Mouse (Mus musculus) heart, embryonic 15.5 days (tissue): Measurements from ENCODE around the gene Lingo1. TPM values are rescaled to one million over a fixed set of nuclear protein-coding genes. Genes with fewer than 3 reads are reported as not detected.
A peak's percentile ranks its signal among the peaks of the same experiment; 100 is the strongest.

Source experiments
- ATAC-seq: fragments of 200-750 bp; cut with Nextera tagmentation; replicated peaks from 2 replicates; pipeline ENCODE4 v1.8.0; 2017; ENCODE audit warnings: low read depth, moderate TSS enrichment; ENCODE audit not compliant: insufficient number of reproducible peaks, insufficient read depth, low FRiP score
- H3K27ac ChIP-seq: fragments of 300-500 bp; sonication (generic); 2 replicates; pipeline ENCODE4 v1.5.1; 2015; ENCODE audit warnings: mild to moderate bottlenecking, inconsistent platforms
- H3K27me3 ChIP-seq: fragments of 300-500 bp; sonication (generic); 2 replicates; pipeline ENCODE4 v1.6.1; 2015; ENCODE audit warnings: inconsistent platforms
- H3K36me3 ChIP-seq: fragments of 300-500 bp; sonication (generic); 2 replicates; pipeline ENCODE4 v1.6.1; 2015; ENCODE audit warnings: mild to moderate bottlenecking, inconsistent platforms
- H3K4me1 ChIP-seq: fragments of 300-500 bp; sonication (generic); replicated peaks from 2 replicates; pipeline ENCODE4 v1.6.1; 2015; ENCODE audit warnings: inconsistent platforms
- H3K4me2 ChIP-seq: fragments of 300-500 bp; sonication (generic); 2 replicates; pipeline ENCODE4 v1.6.1; 2015; ENCODE audit warnings: inconsistent platforms, mild to moderate bottlenecking, moderate library complexity
- H3K4me3 ChIP-seq: fragments of 300-500 bp; sonication (generic); 2 replicates; pipeline ENCODE4 v1.5.1; 2015; ENCODE audit warnings: mild to moderate bottlenecking, inconsistent platforms
- H3K9ac ChIP-seq: fragments of 300-500 bp; sonication (generic); 2 replicates; pipeline ENCODE4 v1.6.1; 2015; ENCODE audit warnings: mild to moderate bottlenecking, inconsistent platforms
- H3K9me3 ChIP-seq: fragments of 300-500 bp; sonication (generic); replicated peaks from 2 replicates; pipeline ENCODE4 v1.6.1; 2016; ENCODE audit warnings: inconsistent platforms
- WGBS: fragments of 180-500 bp; shearing (Covaris S2); methylation state at CpG from one replicate; pipeline ENCODE4 v1.1.7; 2015; ENCODE audit warnings: mixed read lengths; 5-methylcytosine and 5-hydroxymethylcytosine counted together
- polyA plus RNA-seq: library from polyadenylated mRNA; unstranded; fragments of >200 nt; fragmentation: Nextera tagmentation; extraction: Ambion mirVana; gene quantifications from 2 replicates; pipeline ENCODE4 v1.2.1, GENCODE M21; 2015

Lingo1 gene
- polyA plus RNA-seq, 1 experiment from 2014 or later = 2.3 TPM

GRCm38 (mm10) chr9:56627295-56627694, 169.0 kb downstream of the Lingo1 start:
- H3K4me2 ChIP-seq = no peak overlapping the region
- no peaks in the 10 kb centered on the region for H3K9me3 ChIP-seq
- peaks cover 44% of the 10 kb centered on the region for H3K4me1 ChIP-seq
- peaks cover 51% of the 10 kb centered on the region for H3K27me3 ChIP-seq
- H3K27ac ChIP-seq = no peak overlapping the region
- no peak for ATAC-seq
- 64% methylated on average over 4 of the region's 4 CpGs for WGBS
- H3K9ac ChIP-seq = no peak overlapping the region
- H3K36me3 ChIP-seq = no peaks in the 10 kb centered on the region
- no peak overlapping the region for H3K4me3 ChIP-seq

GRCm38 (mm10) chr9:56624923-56625322, 171.3 kb downstream of the Lingo1 start:
- Histone ChIP-seq H3K4me1 (peaks cover 34% of the 10 kb centered on the region), H3K4me2 (no peak overlapping the region), H3K4me3 (no peak overlapping the region), H3K27me3 (peaks cover 69% of the 10 kb centered on the region), H3K27ac (no peak overlapping the region), H3K9ac (no peak overlapping the region; the same call in 1 of the 2 replicates), H3K9me3 (no peaks in the 10 kb centered on the region), H3K36me3 (no peaks in the 10 kb centered on the region)
- ATAC-seq = no peak
- WGBS = 47% methylated on average over 2 of the region's 2 CpGs

GRCm38 (mm10) chr9:56623361-56623760, 172.9 kb downstream of the Lingo1 start:
- Histone ChIP-seq H3K36me3 (no peaks in the 10 kb centered on the region), H3K9me3 (no peaks in the 10 kb centered on the region), H3K4me3 (no peak overlapping the region), H3K9ac (no peak overlapping the region), H3K4me2 (no peak overlapping the region), H3K4me1 (peaks cover 23% of the 10 kb centered on the region), H3K27ac (no peak overlapping the region), H3K27me3 (peaks cover 81% of the 10 kb centered on the region)
- WGBS = 90% methylated on average over 11 of the region's 11 CpGs
- ATAC-seq = no peak

- H3K9ac ChIP-seq = no peak overlapping the region
- no peak overlapping the region for H3K4me3 ChIP-seq
- H3K27ac ChIP-seq = no peak overlapping the region
- H3K27me3 ChIP-seq = peaks cover 77% of the 10 kb centered on the region
- WGBS = 78% methylated on average over 7 of the region's 7 CpGs
- H3K36me3 ChIP-seq = no peaks in the 10 kb centered on the region
- H3K4me2 ChIP-seq = no peak overlapping the region
- peaks cover 23% of the 10 kb centered on the region for H3K4me1 ChIP-seq
- no peaks in the 10 kb centered on the region for H3K9me3 ChIP-seq
- no peak for ATAC-seq
Observed at GRCm38 (mm10) chr9:56622761-56623160, 173.5 kb downstream of the Lingo1 start.

DNA sequence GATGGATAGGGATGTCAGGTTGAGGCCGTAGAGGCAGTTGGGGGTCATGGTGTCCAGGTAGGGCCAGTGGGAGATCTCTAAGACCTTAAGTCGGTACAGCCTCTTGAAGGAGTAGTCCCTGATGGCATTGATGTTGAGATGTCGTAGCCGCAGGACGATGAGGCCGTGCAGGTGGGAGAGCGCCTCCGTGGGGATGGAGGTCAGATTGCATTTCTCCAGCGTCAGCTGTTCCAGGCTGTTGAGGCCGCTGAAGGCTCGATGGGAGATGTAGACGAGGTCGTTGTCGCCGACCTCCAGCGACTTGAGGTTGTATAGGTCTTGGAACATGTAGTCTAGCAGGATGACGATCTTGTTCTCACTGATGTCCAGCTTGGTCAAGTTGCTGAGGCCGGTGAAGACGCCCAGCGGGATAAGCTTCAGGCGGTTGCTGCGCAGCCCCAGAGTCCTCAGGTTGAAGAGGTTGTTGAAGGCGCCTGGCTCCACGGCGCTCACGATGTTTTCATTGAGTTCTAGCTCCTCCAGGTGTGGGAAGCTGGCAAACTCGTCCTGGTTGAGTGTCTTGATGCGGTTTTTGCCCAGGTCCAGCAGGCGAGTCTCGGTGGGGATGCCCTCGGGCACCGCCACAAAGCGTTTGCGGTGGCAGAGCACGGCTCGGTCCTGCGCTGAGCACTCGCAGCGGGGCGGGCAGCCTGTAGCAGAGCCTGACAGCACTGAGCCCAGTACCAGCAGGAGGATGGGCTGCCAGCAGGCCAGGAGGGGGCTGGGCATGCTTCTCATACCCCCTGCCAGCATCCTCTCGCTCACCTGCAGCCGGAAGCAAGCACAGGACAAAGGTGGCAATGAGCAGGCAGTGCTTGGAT, 175.5 kb downstream of the Lingo1 start:
- 21% methylated on average over 42 of the region's 42 CpGs for WGBS
- Histone ChIP-seq H3K27me3 (peaks cover 65% of the 10 kb centered on the region), H3K4me3 (peak overlapping the region; percentile 20), H3K4me2 (peak overlapping the region; percentile 40), H3K36me3 (no peaks in the 10 kb centered on the region), H3K9ac (no peak overlapping the region), H3K4me1 (peaks cover 16% of the 10 kb centered on the region), H3K9me3 (no peaks in the 10 kb centered on the region), H3K27ac (no peak overlapping the region)
- no peak for ATAC-seq

- no peak overlapping the region for H3K4me3 ChIP-seq
- no peak overlapping the region for H3K9ac ChIP-seq
- H3K4me1 ChIP-seq = peaks cover 11% of the 10 kb centered on the region; the same call in 1 of the 2 replicates
- H3K9me3 ChIP-seq = no peaks in the 10 kb centered on the region
- no peaks in the 10 kb centered on the region for H3K36me3 ChIP-seq
- H3K27me3 ChIP-seq = peaks cover 57% of the 10 kb centered on the region
- H3K4me2 ChIP-seq = no peak overlapping the region
- 56% methylated on average over 23 of the region's 23 CpGs for WGBS
- ATAC-seq = no peak
- H3K27ac ChIP-seq = no peak overlapping the region
Observed at GRCm38 (mm10) chr9:56619715-56620114, 176.6 kb downstream of the Lingo1 start.

DNA sequence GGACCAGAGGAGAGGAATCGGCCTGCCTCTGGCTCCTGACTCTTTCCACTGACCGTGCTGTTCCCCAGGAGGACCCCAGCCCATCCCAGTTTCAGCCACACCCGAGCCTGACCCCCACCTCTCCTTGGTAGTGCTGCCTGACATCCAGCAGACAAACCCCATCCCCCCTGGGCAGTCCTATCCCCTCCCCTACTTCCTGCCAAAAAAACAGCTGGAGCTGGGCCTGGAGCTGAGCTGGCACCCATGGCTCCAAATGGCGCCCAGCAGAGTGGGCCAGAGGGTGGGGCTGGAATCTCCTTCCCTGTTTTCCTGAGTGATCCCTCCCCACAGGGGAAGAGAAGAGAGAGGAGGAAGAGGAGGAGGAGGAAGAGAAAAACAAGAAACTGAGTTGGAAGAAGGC, 177.6 kb downstream of the Lingo1 start:
- Histone ChIP-seq H3K27me3 (peaks cover 49% of the 10 kb centered on the region), H3K36me3 (no peaks in the 10 kb centered on the region), H3K4me3 (no peak overlapping the region), H3K4me1 (peaks cover 7% of the 10 kb centered on the region; the same call in 1 of the 2 replicates), H3K27ac (no peak overlapping the region), H3K9ac (no peak overlapping the region), H3K9me3 (no peaks in the 10 kb centered on the region), H3K4me2 (no peak overlapping the region)
- WGBS = 76% methylated on average over 4 of the region's 4 CpGs
- ATAC-seq = no peak

GRCm38 (mm10) chr9:56616061-56616460, 180.2 kb downstream of the Lingo1 start:
- no peak overlapping the region for H3K9ac ChIP-seq
- peaks cover 15% of the 10 kb centered on the region; the same call in 1 of the 2 replicates for H3K4me1 ChIP-seq
- no peak overlapping the region for H3K27ac ChIP-seq
- H3K4me3 ChIP-seq = no peak overlapping the region
- no peak for ATAC-seq
- WGBS = 83% methylated on average over 3 of the region's 3 CpGs
- peaks cover 25% of the 10 kb centered on the region for H3K27me3 ChIP-seq
- H3K4me2 ChIP-seq = no peak overlapping the region
- no peaks in the 10 kb centered on the region for H3K36me3 ChIP-seq
- H3K9me3 ChIP-seq = no peaks in the 10 kb centered on the region

DNA sequence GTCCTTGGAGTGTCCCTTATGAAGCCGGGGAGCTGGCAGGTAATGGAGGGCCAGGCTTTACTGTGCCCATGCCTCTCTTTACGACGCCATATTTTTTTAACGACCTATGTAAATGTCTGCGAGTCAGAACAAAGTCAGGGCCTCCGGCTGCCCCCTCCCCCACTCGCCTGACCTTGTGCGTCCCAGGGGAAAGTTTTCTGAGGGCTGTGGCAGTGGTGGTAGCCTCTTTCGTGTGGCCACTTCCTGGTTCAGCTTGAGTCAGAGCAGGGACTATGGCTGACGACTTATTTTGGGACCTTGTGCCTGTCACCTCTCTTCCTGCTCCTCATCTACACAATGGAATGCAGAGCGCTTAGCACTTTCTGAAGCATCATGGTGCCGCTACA, 183.5 kb downstream of the Lingo1 start:
- no peak overlapping the region for H3K27ac ChIP-seq
- H3K36me3 ChIP-seq = no peaks in the 10 kb centered on the region
- no peak for ATAC-seq
- WGBS = 37% methylated on average over 12 of the region's 12 CpGs
- no peak overlapping the region for H3K4me3 ChIP-seq
- H3K4me2 ChIP-seq = no peak overlapping the region
- H3K9ac ChIP-seq = no peak overlapping the region
- H3K27me3 ChIP-seq = no peaks in the 10 kb centered on the region
- H3K9me3 ChIP-seq = no peaks in the 10 kb centered on the region
- H3K4me1 ChIP-seq = peaks cover 17% of the 10 kb centered on the region; the same call in 1 of the 2 replicates

GRCm38 (mm10) chr9:56611912-56612797, 184.1 kb downstream of the Lingo1 start:
- Histone ChIP-seq H3K4me1 (peaks cover 17% of the 10 kb centered on the region; the same call in 1 of the 2 replicates), H3K27me3 (no peaks in the 10 kb centered on the region), H3K4me3 (no peak overlapping the region), H3K4me2 (no peak overlapping the region), H3K27ac (no peak overlapping the region), H3K36me3 (no peaks in the 10 kb centered on the region), H3K9ac (no peak overlapping the region), H3K9me3 (no peaks in the 10 kb centered on the region)
- no peak for ATAC-seq
- WGBS = 80% methylated on average over 8 of the region's 8 CpGs

DNA sequence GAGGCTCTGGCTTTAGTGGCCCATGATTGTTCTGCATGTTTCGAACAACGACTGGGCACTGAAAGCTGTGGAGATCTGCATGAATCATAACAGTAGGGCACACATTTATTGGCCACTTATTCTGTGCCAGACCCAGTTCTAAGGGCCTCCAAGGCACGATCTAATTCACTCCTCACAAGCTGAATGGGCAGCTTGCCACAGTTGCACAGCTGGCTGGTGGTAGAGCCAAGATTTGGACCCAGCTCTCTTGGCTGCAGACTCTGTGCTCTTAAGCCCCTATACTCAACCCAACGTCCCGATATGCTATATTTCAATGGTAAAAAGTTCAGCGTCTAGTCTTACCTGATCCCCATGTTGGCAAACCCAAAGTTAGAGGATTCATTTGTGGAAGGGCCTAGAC, 185.3 kb downstream of the Lingo1 start:
- H3K9ac ChIP-seq = no peak overlapping the region
- no peaks in the 10 kb centered on the region for H3K9me3 ChIP-seq
- WGBS = 82% methylated on average over 6 of the region's 6 CpGs
- H3K27me3 ChIP-seq = no peaks in the 10 kb centered on the region
- no peak overlapping the region for H3K4me2 ChIP-seq
- H3K4me1 ChIP-seq = peaks cover 19% of the 10 kb centered on the region
- no peak for ATAC-seq
- H3K4me3 ChIP-seq = no peak overlapping the region
- no peak overlapping the region for H3K27ac ChIP-seq
- H3K36me3 ChIP-seq = no peaks in the 10 kb centered on the region
